Comparison of ENCODE assay signal across 13 mouse cellular contexts in genomic region chr11:32339131-32339531, GRCm38 (mm10). TPM values are rescaled to one million over a fixed set of nuclear protein-coding genes. Genes with fewer than 3 reads are reported as not detected.
A peak's percentile ranks its signal among the peaks of the same experiment; 100 is the strongest.
DNase-seq lines count a peak whose midpoint lies in the region; ATAC-seq and TF ChIP-seq lines count a peak whose summit lies in the region.
"Had no signal": no experiment of that assay in that cellular context is flagged by ENCODE, and none has a peak within 500 bp of the region (broad histone marks: within the 10 kb centered on the region; RNA-seq: fewer than 3 reads in every experiment).

No protein-coding gene starts in this region.

- no peak overlapping the region for H3K27ac ChIP-seq in gastrocnemius, adult 2 months

- DNase-seq in gastrocnemius, adult 2 months, result peak; percentile 58
- DNase-seq in gastrocnemius, adult 18-20 months (ENCODE audit: low spot score), result no peak
- DNase-seq in adrenal gland, postnatal 14 days, result peak; percentile 61
- DNase-seq in heart, postnatal 36 days, result peak; percentile 46 to 52
- peak; percentile 37 to 61 for DNase-seq in kidney, postnatal 4 days
- no peak for DNase-seq in embryo, embryonic 9.5 days (ENCODE audit: extremely low spot score)
- no peak for DNase-seq in c-Kit-positive CD71-positive TER-119-positive erythroid progenitor cells, embryonic 14.5 days (ENCODE audit: low spot score)
- DNase-seq: B cell, adult 2 months; cerebellum, postnatal 14 days; thymus, postnatal 36 days had no signal

- intact Hi-C loops in gastrocnemius, adult 2 months (cut with DNase I), result no loop called here
- intact Hi-C loops in heart, postnatal 36 days (cut with DNase I), result no loop called here

- H3K4me3 ChIP-seq in gastrocnemius, adult 2 months, result no peak overlapping the region

- ATAC-seq in activated CD4-positive, CD25-positive, alpha-beta regulatory T cell, adult 4 months, result no peak
- ATAC-seq: midbrain, embryonic 16.5 days had no signal

- TF ChIP-seq CTCF in gastrocnemius, adult 2 months (IDR thresholded peaks at IDR 0.05), result no peak

RNA-seq across cellular contexts. Expression of gene Sh3pxd2b, which starts 8.5 kb away (rescaled TPM):
- 1 to 10 TPM; 2.5 to 7.1 TPM for total RNA-seq in gastrocnemius, adult 2 months (2021)
- 1 to 10 TPM; 4.2 to 4.6 TPM for total RNA-seq in gastrocnemius, adult 18-20 months (2021)
- total RNA-seq in adrenal gland, postnatal 14 days (2021), result 8.9 and 11.1 TPM in 2 replicates
- total RNA-seq in heart, postnatal 36 days (2021), result 1 to 10 TPM; 4.5 to 6.0 TPM
- under 1 TPM in 1 of 2 experiments, not detected in 1; 0.06 TPM for polyA plus RNA-seq in activated CD4-positive, CD25-positive, alpha-beta regulatory T cell, adult 4 months (2017; shearing (Covaris generic))

RNA-seq across cellular contexts. Expression of gene Hbq1a, which starts 39.3 kb away (rescaled TPM):
- total RNA-seq in gastrocnemius, adult 2 months (2021), result not detected
- total RNA-seq in gastrocnemius, adult 18-20 months (2021), result not detected
- total RNA-seq in adrenal gland, postnatal 14 days (2021), result 1.0 TPM in 1 of 2 replicates, not detected in the other
- total RNA-seq in heart, postnatal 36 days (2021), result under 1 TPM; 0.75 to 0.76 TPM
- polyA plus RNA-seq in activated CD4-positive, CD25-positive, alpha-beta regulatory T cell, adult 4 months (2017; shearing (Covaris generic)), result not detected
- polyA plus RNA-seq: hindbrain, embryonic 11.5 days had no signal

RNA-seq across cellular contexts. Expression of gene Hba-a2, which starts 42.8 kb away (rescaled TPM):
- 100 to 1,000 TPM; 153 to 208 TPM for total RNA-seq in gastrocnemius, adult 2 months (2021)
- total RNA-seq in gastrocnemius, adult 18-20 months (2021), result 100 to 1,000 TPM; 266 to 304 TPM
- total RNA-seq in adrenal gland, postnatal 14 days (2021), result 8,335 and 10,867 TPM in 2 replicates
- total RNA-seq in heart, postnatal 36 days (2021), result 1,000 to 10,000 TPM; 7,375 to 9,600 TPM
- polyA plus RNA-seq in activated CD4-positive, CD25-positive, alpha-beta regulatory T cell, adult 4 months (2017; shearing (Covaris generic)), result 100 to 1,000 TPM in 1 of 2 experiments, 1 to 10 TPM in 1; 8.9 to 339 TPM

RNA-seq across cellular contexts. Expression of gene Hbq1b, which starts 52.4 kb away (rescaled TPM):
- not detected for total RNA-seq in gastrocnemius, adult 2 months (2021)
- not detected for total RNA-seq in gastrocnemius, adult 18-20 months (2021)
- total RNA-seq in adrenal gland, postnatal 14 days (2021), result 2.8 and 3.2 TPM in 2 replicates
- 1 to 10 TPM in 1 of 2 experiments, not detected in 1; 1.4 TPM for total RNA-seq in heart, postnatal 36 days (2021)
- not detected for polyA plus RNA-seq in activated CD4-positive, CD25-positive, alpha-beta regulatory T cell, adult 4 months (2017; shearing (Covaris generic))

RNA-seq across cellular contexts. Expression of gene Hba-a1, which starts 55.8 kb away (rescaled TPM):
- 100 to 1,000 TPM; 219 to 309 TPM for total RNA-seq in gastrocnemius, adult 2 months (2021)
- total RNA-seq in gastrocnemius, adult 18-20 months (2021), result 100 to 1,000 TPM; 316 to 399 TPM
- total RNA-seq in adrenal gland, postnatal 14 days (2021), result 9,215 and 11,792 TPM in 2 replicates
- over 10,000 TPM in 1 of 2 experiments, 1,000 to 10,000 TPM in 1; 7,538 to 10,107 TPM for total RNA-seq in heart, postnatal 36 days (2021)
- polyA plus RNA-seq in activated CD4-positive, CD25-positive, alpha-beta regulatory T cell, adult 4 months (2017; shearing (Covaris generic)), result 100 to 1,000 TPM in 1 of 2 experiments, 1 to 10 TPM in 1; 4.6 to 196 TPM

Comparison
In these comparisons a context has a peak if more than half of its experiments do, and no peak if none do; other contexts are left out.
1. DNase-seq: peak in gastrocnemius, adult 2 months (single experiment), adrenal gland, postnatal 14 days (single experiment), heart, postnatal 36 days (2 of 2) and kidney, postnatal 4 days (2 of 2); none in gastrocnemius, adult 18-20 months (single experiment), embryo, embryonic 9.5 days (single experiment) and c-Kit-positive CD71-positive TER-119-positive erythroid progenitor cells, embryonic 14.5 days (single experiment).
2. RNA of gene Hba-a2, which starts 42.8 kb away (total RNA-seq): 7,375 to 9,600 TPM in heart, postnatal 36 days and 8,335 to 10,867 TPM in adrenal gland, postnatal 14 days; 266 to 304 TPM in gastrocnemius, adult 18-20 months and 153 to 208 TPM in gastrocnemius, adult 2 months; every median in the first group is over 10 times any median in the second.